Mouse (Mus musculus) embryonic fibroblast, embryonic 13.5 days (primary cell): Measurements from ENCODE around the gene Golm1.

Experiments
- CTCF ChIP-seq: IDR thresholded peaks from 2 replicates; pipeline ENCODE4 v1.5.1; 2011; ENCODE audit warnings: mild to moderate bottlenecking, control low read depth, low read length, moderate library complexity, borderline replicate concordance; ENCODE audit not compliant: insufficient read depth
- POLR2A ChIP-seq: IDR thresholded peaks from 2 replicates; pipeline ENCODE4 v1.6.1; 2011; ENCODE audit warnings: low read depth, mild to moderate bottlenecking, control low read depth, low read length, moderate library complexity

- TF ChIP-seq CTCF (no peak), POLR2A (no peak)
Observed at GRCm38 (mm10) chr13:59685236-59685635, 9.6 kb upstream of the Golm1 start.
